Mouse (Mus musculus): Measurements from ENCODE around the gene Zfp706. TPM values are rescaled to one million over a fixed set of nuclear protein-coding genes. Genes with fewer than 3 reads are reported as not detected.

Gene Zfp706
- total and polyA plus RNA-seq, 3 experiments = 33.1 to 261 (median 64.0) TPM

- DNase-seq (ENCODE audit: low read depth, low spot score) = no peak
- H3K27me3 ChIP-seq (ENCODE audit: control insufficient read depth in 1 of 2, insufficient read depth in 2 of 2, low read length in 2 of 2) = no peaks in the 10 kb centered on the region
- TF ChIP-seq MEF2A (IDR thresholded peaks at IDR 0.05; ENCODE audit: extremely low read depth, insufficient replicate concordance, low read depth, low read length, poor library complexity, severe bottlenecking) (no peak), POLR2AphosphoS2 (IDR thresholded peaks at IDR 0.05; ENCODE audit: low read length) (no peak), NRF1 (IDR thresholded peaks at IDR 0.05; ENCODE audit: insufficient read depth, low read depth, low read length, poor library complexity, severe bottlenecking) (no peak), MAZ (IDR thresholded peaks at IDR 0.05; ENCODE audit: low read depth, low read length) (no peak), RCOR1 (IDR thresholded peaks at IDR 0.05; ENCODE audit: low read depth, low read length) (no peak), KAT2A (conservative IDR thresholded peaks at IDR 0.05; ENCODE audit: low read depth, low read length) (no peak), ZNF384 (IDR thresholded peaks at IDR 0.05; ENCODE audit: low read depth, low read length) (no peak), EP300 (IDR thresholded peaks at IDR 0.05; ENCODE audit: low read depth in 1 of 2, low read length in 2 of 2) (no peak), TCF12 (IDR thresholded peaks at IDR 0.05; ENCODE audit: low read depth, low read length) (no peak), JUND (IDR thresholded peaks at IDR 0.05; ENCODE audit: low read depth, low read length) (no peak), NELFE (IDR thresholded peaks at IDR 0.05; ENCODE audit: low read depth, low read length) (no peak), ETS1 (IDR thresholded peaks at IDR 0.05; ENCODE audit: low read depth, low read length) (no peak), POLR2AphosphoS5 (IDR thresholded peaks at IDR 0.05; ENCODE audit: borderline replicate concordance, low read depth, low read length) (no peak)
Measured at GRCm38 (mm10) chr15:37037704-37038103, 30.1 kb upstream of the Zfp706 start.

DNA sequence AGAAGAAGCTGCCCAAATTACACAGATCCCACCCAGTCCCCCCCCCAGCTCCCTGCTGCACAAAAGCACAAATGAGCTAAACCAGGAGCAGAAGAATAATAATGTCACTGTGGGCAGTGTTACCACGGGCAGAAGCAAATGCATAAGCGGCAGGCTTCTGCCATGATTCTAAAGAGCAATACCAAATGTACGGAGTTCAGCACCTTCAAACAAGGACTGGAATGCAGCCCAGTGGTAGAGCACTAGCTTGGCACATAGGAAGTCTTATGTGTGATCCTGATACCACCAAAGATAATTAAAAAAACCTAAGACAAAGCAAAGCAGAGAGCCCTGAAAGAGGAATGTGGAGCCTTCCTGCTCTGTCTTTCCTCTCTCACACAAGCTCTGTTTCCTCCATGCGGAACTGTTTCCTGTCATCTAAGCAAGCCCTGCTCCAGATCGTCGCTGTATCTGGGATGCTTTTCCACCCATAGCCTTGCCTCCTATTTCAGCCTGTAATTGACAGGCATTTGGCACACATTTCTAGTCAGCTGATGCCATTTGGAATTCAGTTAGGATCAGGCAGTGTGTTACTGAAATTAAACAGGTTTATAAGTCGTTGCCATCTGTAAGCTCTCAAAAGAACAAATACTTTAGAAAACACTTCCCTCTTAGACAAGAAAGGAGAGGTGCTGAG lies 29.0 kb upstream of the Zfp706 start:
- no peak for TF ChIP-seq SIN3A (IDR thresholded peaks at IDR 0.05; ENCODE audit: low read length)
- TF ChIP-seq ZMIZ1 (IDR thresholded peaks at IDR 0.05; ENCODE audit: low read depth, low read length) = no peak
- no peak for TF ChIP-seq POLR2AphosphoS5 (IDR thresholded peaks at IDR 0.05; ENCODE audit: borderline replicate concordance, low read depth, low read length)
- TF ChIP-seq GABPA (IDR thresholded peaks at IDR 0.05; ENCODE audit: low read depth, low read length) = no peak
- no peak for TF ChIP-seq RCOR1 (IDR thresholded peaks at IDR 0.05; ENCODE audit: low read depth, low read length)
- TF ChIP-seq HCFC1 (IDR thresholded peaks at IDR 0.05; ENCODE audit: low read depth, low read length) = no peak
- TF ChIP-seq TCF12 (IDR thresholded peaks at IDR 0.05; ENCODE audit: low read depth, low read length) = no peak
- TF ChIP-seq KAT2A (conservative IDR thresholded peaks at IDR 0.05; ENCODE audit: low read depth, low read length) = no peak
- no peak for TF ChIP-seq CHD2 (IDR thresholded peaks at IDR 0.05; ENCODE audit: low read length)
- TF ChIP-seq MAZ (IDR thresholded peaks at IDR 0.05; ENCODE audit: low read depth, low read length) = no peak
- TF ChIP-seq POLR2A (IDR thresholded peaks at IDR 0.05; ENCODE audit: control insufficient read depth in 1 of 2, insufficient read depth in 1 of 2, low read depth in 1 of 2, low read length in 2 of 2, poor library complexity in 1 of 2) = no peak
- no peak for TF ChIP-seq RAD21 (IDR thresholded peaks at IDR 0.05; ENCODE audit: low read depth, low read length)
- no peak for TF ChIP-seq MAFK (IDR thresholded peaks at IDR 0.05; ENCODE audit: borderline replicate concordance, low read depth, low read length)
- TF ChIP-seq CHD1 (IDR thresholded peaks at IDR 0.05; ENCODE audit: low read depth, low read length) = no peak
- no peak for TF ChIP-seq ZKSCAN1 (IDR thresholded peaks at IDR 0.05; ENCODE audit: low read depth, low read length)
- Histone ChIP-seq H3K27ac (ENCODE audit: control insufficient read depth, low read depth, low read length) (no peak overlapping the region), H3K79me2 (ENCODE audit: control insufficient read depth, insufficient read depth, low read length, poor library complexity) (no peaks in the 10 kb centered on the region), H3K4me1 (ENCODE audit: control insufficient read depth in 1 of 2, insufficient read depth in 2 of 2, low read length in 2 of 2) (peaks cover 6 to 10% of the 10 kb centered on the region in 2 experiments; a peak in 3 of 4 replicates), H3K4me3 (ENCODE audit: control insufficient read depth in 1 of 2, insufficient read depth in 1 of 2, low read depth in 2 of 2, low read length in 2 of 2) (no peak overlapping the region), H3K9ac (ENCODE audit: control insufficient read depth, low read depth, low read length, poor library complexity, severe bottlenecking) (no peak overlapping the region), H3K36me3 (ENCODE audit: control insufficient read depth in 1 of 2, insufficient read depth in 2 of 2, low read length in 2 of 2) (peaks cover 0 to 14% of the 10 kb centered on the region in 2 experiments; a peak in 2 of 4 replicates), H3K27me3 (ENCODE audit: control insufficient read depth in 1 of 2, insufficient read depth in 2 of 2, low read length in 2 of 2) (no peaks in the 10 kb centered on the region), H3K9me3 (replicated peaks; ENCODE audit: insufficient read depth, low read length) (no peaks in the 10 kb centered on the region)
- DNase-seq (ENCODE audit: low read depth, low spot score) = no peak

More at GRCm38 (mm10) chr15:37037704-37038103, 30.1 kb upstream of the Zfp706 start:
- Histone ChIP-seq H3K9ac (ENCODE audit: control insufficient read depth, low read depth, low read length, poor library complexity, severe bottlenecking) (no peak overlapping the region), H3K79me2 (ENCODE audit: control insufficient read depth, insufficient read depth, low read length, poor library complexity) (no peaks in the 10 kb centered on the region), H3K4me3 (ENCODE audit: control insufficient read depth in 1 of 2, insufficient read depth in 1 of 2, low read depth in 2 of 2, low read length in 2 of 2) (no peak overlapping the region), H3K27ac (ENCODE audit: control insufficient read depth, low read depth, low read length) (no peak overlapping the region), H3K9me3 (replicated peaks; ENCODE audit: insufficient read depth, low read length) (no peaks in the 10 kb centered on the region), H3K4me1 (ENCODE audit: control insufficient read depth in 1 of 2, insufficient read depth in 2 of 2, low read length in 2 of 2) (peaks cover 6 to 10% of the 10 kb centered on the region in 2 experiments; a peak in 3 of 4 replicates), H3K36me3 (ENCODE audit: control insufficient read depth in 1 of 2, insufficient read depth in 2 of 2, low read length in 2 of 2) (peaks cover 0 to 14% of the 10 kb centered on the region in 2 experiments; a peak in 2 of 4 replicates)

Data from MEL (cell line).